Mouse (Mus musculus): ENCODE measurements around the gene Gm38655. TPM values are rescaled to one million over a fixed set of nuclear protein-coding genes. Genes with fewer than 3 reads are reported as not detected.

Gm38655 gene
- polyA plus RNA-seq, 1 experiment from 2014 or later: not detected

Other genes with a start within 250 kb of the Gm38655 start
- 29.5 and 30.6 TPM in 2 replicates for gene Mapk8ip3, start 238.5 kb downstream of the Gm38655 start, polyA plus RNA-seq (2015; fragmentation: Nextera tagmentation; extraction: Ambion mirVana)
- gene Jpt2, start 214.8 kb downstream of the Gm38655 start, polyA plus RNA-seq (2015; fragmentation: Nextera tagmentation; extraction: Ambion mirVana): 165 and 170 TPM in 2 replicates
- 6.0 and 6.2 TPM in 2 replicates for gene Cramp1l, start 159.7 kb downstream of the Gm38655 start, polyA plus RNA-seq (2015; fragmentation: Nextera tagmentation; extraction: Ambion mirVana)
- 14.9 and 17.0 TPM in 2 replicates for gene Ift140, start 159.4 kb downstream of the Gm38655 start, polyA plus RNA-seq (2015; fragmentation: Nextera tagmentation; extraction: Ambion mirVana)
- 22.3 and 25.3 TPM in 2 replicates for gene Tmem204, start 91.9 kb downstream of the Gm38655 start, polyA plus RNA-seq (2015; fragmentation: Nextera tagmentation; extraction: Ambion mirVana)
- gene Telo2, start 59.5 kb downstream of the Gm38655 start, polyA plus RNA-seq (2015; fragmentation: Nextera tagmentation; extraction: Ambion mirVana): 39.1 and 41.6 TPM in 2 replicates
- 6.1 and 6.6 TPM in 2 replicates for gene Ptx4, start 54.7 kb downstream of the Gm38655 start, polyA plus RNA-seq (2015; fragmentation: Nextera tagmentation; extraction: Ambion mirVana)
- gene Clcn7, start 42.1 kb downstream of the Gm38655 start, polyA plus RNA-seq (2015; fragmentation: Nextera tagmentation; extraction: Ambion mirVana): 25.2 and 26.4 TPM in 2 replicates
- gene Ccdc154, start 13.0 kb downstream of the Gm38655 start, polyA plus RNA-seq (2015; fragmentation: Nextera tagmentation; extraction: Ambion mirVana): 0.08 TPM in 1 of 2 replicates, not detected in the other
- gene BC003965, start 9.1 kb upstream of the Gm38655 start, polyA plus RNA-seq (2015; fragmentation: Nextera tagmentation; extraction: Ambion mirVana): 31.4 and 33.6 TPM in 2 replicates
- gene Unkl, start 12.9 kb upstream of the Gm38655 start, polyA plus RNA-seq (2015; fragmentation: Nextera tagmentation; extraction: Ambion mirVana): 9.1 and 9.9 TPM in 2 replicates
- 34.9 and 41.6 TPM in 2 replicates for gene Gnptg, start 64.7 kb upstream of the Gm38655 start, polyA plus RNA-seq (2015; fragmentation: Nextera tagmentation; extraction: Ambion mirVana)
- 45.2 and 50.8 TPM in 2 replicates for gene Tsr3, start 64.7 kb upstream of the Gm38655 start, polyA plus RNA-seq (2015; fragmentation: Nextera tagmentation; extraction: Ambion mirVana)
- gene Baiap3, start 80.9 kb upstream of the Gm38655 start, polyA plus RNA-seq (2015; fragmentation: Nextera tagmentation; extraction: Ambion mirVana): 0.46 and 0.61 TPM in 2 replicates
- 513 and 522 TPM in 2 replicates for gene Ube2i, start 99.2 kb upstream of the Gm38655 start, polyA plus RNA-seq (2015; fragmentation: Nextera tagmentation; extraction: Ambion mirVana)
- gene Prss34, start 122.9 kb upstream of the Gm38655 start, polyA plus RNA-seq (2015; fragmentation: Nextera tagmentation; extraction: Ambion mirVana): 10.6 and 12.6 TPM in 2 replicates
- not detected in 2 replicates for gene Prss28, start 133.2 kb upstream of the Gm38655 start, polyA plus RNA-seq (2015; fragmentation: Nextera tagmentation; extraction: Ambion mirVana)
- not detected in 2 replicates for gene Prss29, start 143.2 kb upstream of the Gm38655 start, polyA plus RNA-seq (2015; fragmentation: Nextera tagmentation; extraction: Ambion mirVana)
- 5.0 and 5.3 TPM in 2 replicates for gene Tpsab1, start 170.1 kb upstream of the Gm38655 start, polyA plus RNA-seq (2015; fragmentation: Nextera tagmentation; extraction: Ambion mirVana)
- gene Tpsb2, start 190.8 kb upstream of the Gm38655 start, polyA plus RNA-seq (2015; fragmentation: Nextera tagmentation; extraction: Ambion mirVana): 209 and 239 TPM in 2 replicates
- 14.4 and 16.6 TPM in 2 replicates for gene Tpsg1, start 193.8 kb upstream of the Gm38655 start, polyA plus RNA-seq (2015; fragmentation: Nextera tagmentation; extraction: Ambion mirVana)